Mouse (Mus musculus) right cerebral cortex, postnatal 4 days (tissue): ENCODE results near the gene Axin2.

Source experiments
- DNase-seq: peaks from one replicate; pipeline ENCODE4 v3.0.0-alpha.2; 2022

Gene Axin2

GRCm38 (mm10) chr11:108981012-108981411 is 60.9 kb downstream of the Axin2 start:
- DNase-seq = no peak

GRCm38 (mm10) chr11:108983409-108984064 is 63.4 kb downstream of the Axin2 start:
- DNase-seq = no peak

DNA sequence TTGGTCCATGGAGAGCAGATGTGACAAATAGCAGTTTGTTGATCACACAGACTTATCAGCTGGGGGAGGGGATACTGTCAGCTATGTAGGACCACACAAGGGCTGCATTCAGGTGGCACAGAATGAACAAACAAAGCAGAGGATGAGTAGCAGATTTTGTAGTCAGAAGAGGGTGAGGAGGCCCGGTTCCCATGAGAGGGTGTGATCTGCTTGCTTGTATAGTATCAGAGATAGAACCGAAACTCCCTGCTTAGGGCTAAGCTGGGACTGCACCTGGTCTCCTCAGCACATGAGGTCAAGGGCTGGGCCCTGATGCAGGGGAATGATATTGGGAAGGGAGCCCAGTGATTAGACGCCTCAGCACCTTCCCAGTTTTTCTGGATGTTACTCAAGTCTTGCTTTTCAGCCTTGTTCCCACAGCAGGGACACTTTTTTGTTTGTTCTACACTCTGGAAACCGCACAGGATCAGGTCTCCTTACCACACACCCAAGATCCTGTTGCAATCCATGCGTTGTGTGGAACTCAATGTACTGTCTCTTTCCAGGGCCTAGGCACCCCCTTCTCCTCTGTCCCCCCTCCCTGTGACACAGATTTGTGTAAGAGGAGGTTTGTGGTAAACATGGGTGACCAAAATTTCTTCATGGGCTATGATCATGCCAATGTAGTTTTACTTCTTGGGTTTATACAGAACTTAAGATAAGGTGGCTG is 64.7 kb downstream of the Axin2 start:
- DNase-seq = no peak

GRCm38 (mm10) chr11:108985836-108986235 is 65.7 kb downstream of the Axin2 start:
- peak; percentile 38 for DNase-seq

DNA sequence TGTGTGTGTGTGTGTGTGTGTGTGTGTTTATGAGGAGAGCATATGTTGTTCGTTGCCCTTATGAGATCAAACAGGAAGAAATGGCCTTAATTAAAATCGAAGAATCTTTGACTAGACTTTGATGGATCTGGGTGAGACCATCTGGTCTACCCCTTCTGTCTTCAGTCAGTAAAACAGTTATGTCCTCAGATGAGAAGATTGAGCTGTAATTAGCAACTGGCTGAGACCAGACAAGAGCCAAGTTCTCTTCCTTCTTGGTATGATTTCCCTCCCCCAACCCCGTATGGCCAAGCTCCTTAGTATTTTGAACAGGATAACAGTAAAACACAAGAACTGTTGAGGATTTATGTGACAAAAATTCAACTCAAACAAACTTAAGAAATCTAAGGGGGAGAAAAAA is 67.1 kb downstream of the Axin2 start:
- DNase-seq = no peak

GRCm38 (mm10) chr11:108987705-108988104 is 67.6 kb downstream of the Axin2 start:
- DNase-seq = no peak

GRCm38 (mm10) chr11:108988258-108988657 is 68.1 kb downstream of the Axin2 start:
- DNase-seq = no peak

GRCm38 (mm10) chr11:108989940-108990339 is 69.8 kb downstream of the Axin2 start:
- DNase-seq = no peak

GRCm38 (mm10) chr11:108993414-108993813 is 73.3 kb downstream of the Axin2 start:
- DNase-seq = no peak

GRCm38 (mm10) chr11:108995196-108995989 is 75.2 kb downstream of the Axin2 start:
- DNase-seq = no peak

DNA sequence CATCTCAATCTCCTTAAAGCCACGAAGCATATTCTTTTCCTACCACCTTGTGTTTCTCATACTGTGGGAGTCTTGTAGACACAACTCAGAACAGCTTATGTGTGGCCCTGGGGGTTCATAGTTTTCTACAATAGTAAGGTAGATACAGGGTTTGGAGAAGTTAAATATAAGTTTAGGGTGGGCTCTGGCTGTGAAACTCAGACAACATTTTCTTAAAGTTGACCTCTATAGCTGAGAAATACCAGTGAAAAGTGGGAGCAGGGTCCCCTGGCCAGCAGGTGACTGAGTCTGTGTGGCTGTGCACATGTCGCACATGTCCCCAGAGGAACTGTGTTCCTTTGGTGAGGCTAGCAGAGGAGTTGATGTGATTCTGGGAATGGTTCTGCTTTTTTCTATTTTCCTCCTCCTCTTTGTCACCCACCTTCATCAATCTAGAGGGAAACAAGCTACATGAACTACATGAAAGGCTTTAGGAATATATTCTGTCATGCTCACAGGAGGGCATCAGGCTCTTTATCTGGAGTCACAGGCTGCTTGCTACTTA is 75.9 kb downstream of the Axin2 start:
- no peak for DNase-seq

GRCm38 (mm10) chr11:108997816-108998215 is 77.7 kb downstream of the Axin2 start:
- no peak for DNase-seq
